ENCODE assay signal across 8 mouse cellular contexts in the genomic region with DNA sequence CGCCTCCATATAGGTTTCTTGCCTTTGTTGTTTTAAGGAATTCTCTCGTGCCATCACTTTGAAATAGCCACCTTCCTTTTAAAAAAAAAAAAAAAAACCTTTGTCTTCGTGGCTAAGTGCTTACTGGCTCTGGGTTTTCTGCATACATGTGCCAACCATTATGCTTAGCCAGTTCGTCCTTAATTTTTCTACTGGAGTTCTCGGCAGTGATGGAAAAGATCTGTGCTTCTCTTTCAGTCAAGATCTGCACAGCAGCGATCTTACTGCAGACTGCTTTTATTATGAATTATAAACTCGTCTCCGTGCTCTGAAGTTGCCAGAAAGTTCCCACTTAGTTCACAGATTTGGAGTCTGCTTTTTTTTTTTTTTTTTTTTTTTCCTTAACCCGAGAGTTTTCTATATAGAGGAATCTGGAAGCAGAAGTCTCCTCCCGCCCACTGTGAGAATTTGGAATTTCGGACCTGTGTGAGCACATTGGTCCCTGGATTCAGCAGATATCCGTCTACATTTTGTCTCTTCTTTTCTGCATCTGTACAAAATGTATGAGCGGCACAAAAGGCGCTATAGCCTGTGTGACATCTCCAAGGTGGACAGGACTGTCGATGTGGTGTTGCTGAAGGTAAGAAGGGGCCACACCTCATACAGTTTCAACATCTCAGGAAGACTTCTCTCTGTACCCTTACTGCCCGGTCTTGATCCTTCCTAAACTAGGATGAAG.
A peak's percentile ranks its signal among the peaks of the same experiment; 100 is the strongest.
DNase-seq lines count a peak whose midpoint lies in the region; ATAC-seq and TF ChIP-seq lines count a peak whose summit lies in the region.

No protein-coding gene starts in this region.

- intact Hi-C loops in heart, postnatal 36 days (cut with DNase I), result loop anchor here (2.0 to 10.0 kb wide), 4 partner anchors 30 to 186 kb away; partner anchors contain the start of gene Akap13
- intact Hi-C loops in left cerebral cortex, postnatal 36 days (cut with DNase I), result no loop called here

- peak overlapping the region; percentile 48 to 90 for H3K27ac ChIP-seq in heart, embryonic 14.5 days (replicated peaks in 1 of 2; ENCODE audit: control insufficient read depth in 1 of 2, insufficient read depth in 1 of 2, low read depth in 2 of 2, low read length in 2 of 2)
- no peak overlapping the region for H3K27ac ChIP-seq in cortical plate, adult 2 months (ENCODE audit: insufficient read depth, low read length)
- peak overlapping the region; percentile 71; the same call in 1 of the 2 replicates for H3K27ac ChIP-seq in hindbrain, embryonic 15.5 days (replicated peaks)
- H3K27ac ChIP-seq in midbrain, embryonic 15.5 days, result no peak overlapping the region

- peak overlapping the region; percentile 61 for H3K9ac ChIP-seq in heart, embryonic 14.5 days (ENCODE audit: low read length)
- peak overlapping the region; percentile 45; the same call in 1 of the 2 replicates for H3K9ac ChIP-seq in hindbrain, embryonic 15.5 days
- no peak overlapping the region; the same call in 1 of the 2 replicates for H3K9ac ChIP-seq in midbrain, embryonic 15.5 days

- H3K4me3 ChIP-seq in heart, embryonic 14.5 days (ENCODE audit: control insufficient read depth in 1 of 2, insufficient read depth in 1 of 2, low read depth in 1 of 2, low read length in 2 of 2), result peak overlapping the region; percentile 13 to 30; a peak in 3 of 4 replicates
- peak overlapping the region; percentile 28; the same call in 1 of the 2 replicates for H3K4me3 ChIP-seq in cortical plate, adult 2 months (ENCODE audit: insufficient read depth, low read length)
- peak overlapping the region; percentile 41 for H3K4me3 ChIP-seq in hindbrain, embryonic 15.5 days
- H3K4me3 ChIP-seq in midbrain, embryonic 15.5 days, result peak overlapping the region; percentile 37

- TF ChIP-seq CTCF in cortical plate, adult 2 months (IDR thresholded peaks at IDR 0.05; ENCODE audit: extremely low read depth, insufficient read depth, low read length), result no peak

- DNase-seq in heart, postnatal 36 days, result no peak
- no peak for DNase-seq in left cerebral cortex, postnatal 36 days (ENCODE audit: low spot score in 2 of 2)
- DNase-seq in left cerebral cortex, adult 9 months (ENCODE audit: low spot score in 2 of 2), result no peak
- no peak for DNase-seq in right cerebral cortex, postnatal 4 days

- no peak for ATAC-seq in heart, embryonic 14.5 days (ENCODE audit: insufficient number of reproducible peaks, insufficient read depth, low FRiP score, low read depth)
- no peak; the same call in 1 of the 2 replicates for ATAC-seq in hindbrain, embryonic 15.5 days (ENCODE audit: low FRiP score, low read depth)
- ATAC-seq in midbrain, embryonic 15.5 days (replicated peaks), result peak; percentile 35; the same call in 1 of the 2 replicates

- 45% methylated on average over 16 of the region's 16 CpGs for WGBS in heart, embryonic 14.5 days
- WGBS in hindbrain, embryonic 15.5 days, result 42% methylated on average over 16 of the region's 16 CpGs
- WGBS in midbrain, embryonic 15.5 days, result 49% methylated on average over 15 of the region's 16 CpGs

- no peak for TF ChIP-seq POLR2A in cortical plate, adult 2 months (IDR thresholded peaks at IDR 0.05; ENCODE audit: extremely low read depth, insufficient read depth, low read length)

- peaks cover 11 to 50% of the 10 kb centered on the region in 2 experiments for H3K4me1 ChIP-seq in heart, embryonic 14.5 days (ENCODE audit: control insufficient read depth in 2 of 2, insufficient read depth in 2 of 2, low read length in 2 of 2)
- peaks cover 5% of the 10 kb centered on the region for H3K4me1 ChIP-seq in cortical plate, adult 2 months (ENCODE audit: control insufficient read depth, insufficient read depth, low read length)
- H3K4me1 ChIP-seq in hindbrain, embryonic 15.5 days (replicated peaks), result peaks cover 15% of the 10 kb centered on the region
- H3K4me1 ChIP-seq in midbrain, embryonic 15.5 days, result 0 out of 2 replicates have a peak, but pooled peaks cover 8% of the 10 kb centered on the region

- H3K4me2 ChIP-seq in heart, embryonic 14.5 days (ENCODE audit: low read length), result peak overlapping the region; percentile 68
- H3K4me2 ChIP-seq in hindbrain, embryonic 15.5 days, result peak overlapping the region; percentile 71
- H3K4me2 ChIP-seq in midbrain, embryonic 15.5 days, result peak overlapping the region; percentile 66

- no peaks in the 10 kb centered on the region for H3K9me3 ChIP-seq in heart, embryonic 14.5 days (ENCODE audit: control insufficient read depth, low read length)
- H3K9me3 ChIP-seq in hindbrain, embryonic 15.5 days, result no peaks in the 10 kb centered on the region
- H3K9me3 ChIP-seq in midbrain, embryonic 15.5 days, result no peaks in the 10 kb centered on the region

- H3K36me3 ChIP-seq in heart, embryonic 14.5 days (ENCODE audit: control insufficient read depth, insufficient read depth, low read length), result no peaks in the 10 kb centered on the region
- H3K36me3 ChIP-seq in hindbrain, embryonic 15.5 days, result no peaks in the 10 kb centered on the region
- no peaks in the 10 kb centered on the region for H3K36me3 ChIP-seq in midbrain, embryonic 15.5 days (replicated peaks)

- H3K27me3 ChIP-seq in heart, embryonic 14.5 days (ENCODE audit: control insufficient read depth, insufficient read depth, low read length), result no peaks in the 10 kb centered on the region
- H3K27me3 ChIP-seq in hindbrain, embryonic 15.5 days, result no peaks in the 10 kb centered on the region
- H3K27me3 ChIP-seq in midbrain, embryonic 15.5 days (replicated peaks), result no peaks in the 10 kb centered on the region

Comparison
In these comparisons a context has a peak if more than half of its experiments do, and no peak if none do; other contexts are left out.
1. H3K27ac ChIP-seq: peak in heart, embryonic 14.5 days (2 of 2) and hindbrain, embryonic 15.5 days (single experiment); none in cortical plate, adult 2 months (single experiment) and midbrain, embryonic 15.5 days (single experiment).
2. Peak in every context shown above with its lines, with median percentiles within 50 percentile points of each other: H3K4me2 ChIP-seq and H3K4me3 ChIP-seq.